Mouse (Mus musculus) heart, postnatal 0 days (tissue): ENCODE results near the gene Efl1. TPM values are rescaled to one million over a fixed set of nuclear protein-coding genes. Genes with fewer than 3 reads are reported as not detected.

Experiments used
- ATAC-seq: fragments of 200-750 bp; cut with Nextera tagmentation; 2 replicates; pipeline ENCODE4 v1.8.0; 2017; ENCODE audit warnings: low read depth, moderate number of reproducible peaks, moderate library complexity; ENCODE audit not compliant: insufficient read depth
- DNase-seq: peaks from one replicate; pipeline ENCODE4 v3.0.0-alpha.2; 2016; ENCODE audit warnings: low spot score
- H3K27ac ChIP-seq: fragments of 300-500 bp; sonication (generic); 2 replicates; pipeline ENCODE4 v1.5.1; 2014; ENCODE audit warnings: low read depth, mild to moderate bottlenecking
- H3K27me3 ChIP-seq: fragments of 300-500 bp; sonication (generic); 2 replicates; pipeline ENCODE4 v1.6.1; 2014; ENCODE audit warnings: low read length, mixed read lengths; ENCODE audit not compliant: control insufficient read depth, insufficient read depth
- H3K36me3 ChIP-seq: fragments of 300-500 bp; sonication (generic); replicated peaks from 2 replicates; pipeline ENCODE4 v1.6.1; 2014; ENCODE audit warnings: low read length, mixed read lengths; ENCODE audit not compliant: control insufficient read depth, insufficient read depth
- H3K4me1 ChIP-seq: fragments of 300-500 bp; sonication (generic); 2 replicates; pipeline ENCODE4 v1.6.1; 2014; ENCODE audit warnings: antibody characterized with exemption; ENCODE audit not compliant: control insufficient read depth, insufficient read depth
- H3K4me2 ChIP-seq: fragments of 300-500 bp; sonication (generic); 2 replicates; pipeline ENCODE4 v1.6.1; 2014; ENCODE audit warnings: low read depth, mild to moderate bottlenecking, low read length, moderate library complexity
- H3K4me3 ChIP-seq: fragments of 300-500 bp; sonication (generic); 2 replicates; pipeline ENCODE4 v1.5.1; 2014; ENCODE audit warnings: low read depth, low read length
- H3K9ac ChIP-seq: fragments of 300-500 bp; sonication (generic); replicated peaks from 2 replicates; pipeline ENCODE4 v1.6.1; 2014; ENCODE audit warnings: low read depth, low read length, mixed read lengths
- H3K9me3 ChIP-seq: fragments of 300-500 bp; sonication (generic); replicated peaks from 2 replicates; pipeline ENCODE4 v1.6.1; 2016; ENCODE audit warnings: low read length; ENCODE audit not compliant: control insufficient read depth
- CTCF ChIP-seq: IDR thresholded peaks from 2 replicates; pipeline ENCODE4 v1.5.1; 2016; ENCODE audit warnings: antibody characterized with exemption, control low read depth, low read depth
- EP300 ChIP-seq: IDR thresholded peaks from 2 replicates; pipeline ENCODE4 v1.6.1; 2016; ENCODE audit warnings: antibody characterized with exemption, low read depth
- WGBS: fragments of 180-500 bp; shearing (Covaris S2); extraction: QIAGEN DNeasy Blood & Tissue Kit; methylation state at CpG from one replicate; pipeline ENCODE4 v1.1.7; 2014; 5-methylcytosine and 5-hydroxymethylcytosine counted together
- polyA plus RNA-seq: library from polyadenylated mRNA; unstranded; fragments of >200 nt; fragmentation: Nextera tagmentation; extraction: Ambion mirVana; gene quantifications from 2 replicates; pipeline ENCODE4 v1.2.1, GENCODE M21; 2015
- total RNA-seq: library from RNA; depleted of rRNA; stranded (reverse); fragments of >200 nt; gene quantifications from 2 replicates; pipeline ENCODE4 v1.2.3, GENCODE M21; 2014; ENCODE audit warnings: low replicate concordance

The Efl1 gene
- total and polyA plus RNA-seq, 2 experiments from 2014 or later, result 12.2 to 18.2 TPM

- Histone ChIP-seq H3K27ac (no peak overlapping the region), H3K4me3 (no peak overlapping the region), H3K9me3 (no peaks in the 10 kb centered on the region), H3K4me2 (no peak overlapping the region), H3K36me3 (no peaks in the 10 kb centered on the region), H3K4me1 (peaks cover 20% of the 10 kb centered on the region), H3K9ac (no peak overlapping the region), H3K27me3 (no peaks in the 10 kb centered on the region)
- peak; percentile 36; the same call in 1 of the 2 replicates for ATAC-seq
- WGBS, result 43% methylated on average over 5 of the region's 5 CpGs
- DNase-seq, result no peak
- TF ChIP-seq CTCF (no peak), EP300 (no peak)
Measured at GRCm38 (mm10) chr7:82719740-82720139, 71.3 kb downstream of the Efl1 start.

DNA sequence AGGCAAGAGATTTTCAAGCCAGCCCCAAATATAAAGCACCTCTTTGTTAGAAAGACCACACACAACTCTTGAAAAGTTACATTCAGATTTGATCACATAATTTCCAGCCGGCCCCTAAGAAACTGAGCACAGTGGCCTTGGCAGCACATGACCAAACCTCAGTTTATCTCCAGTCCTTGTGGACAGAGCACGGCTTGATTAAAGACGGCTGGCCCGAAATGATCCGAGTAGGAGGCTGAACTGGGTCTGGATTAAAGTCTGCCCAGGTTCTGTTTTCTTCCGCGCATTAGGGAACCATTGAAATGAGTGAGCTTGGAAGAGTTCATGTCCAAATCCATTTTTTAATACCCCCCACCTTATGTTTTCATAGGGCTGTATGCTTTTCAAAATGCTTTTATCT is 72.1 kb downstream of the Efl1 start:
- TF ChIP-seq EP300 (no peak), CTCF (no peak)
- ATAC-seq, result no peak
- peaks cover 20% of the 10 kb centered on the region for H3K4me1 ChIP-seq
- 46% methylated on average over 7 of the region's 7 CpGs for WGBS
- H3K9ac ChIP-seq, result no peak overlapping the region
- H3K36me3 ChIP-seq, result no peaks in the 10 kb centered on the region
- no peak for DNase-seq
- H3K27ac ChIP-seq, result no peak overlapping the region
- no peak overlapping the region for H3K4me3 ChIP-seq
- H3K4me2 ChIP-seq, result no peak overlapping the region
- no peaks in the 10 kb centered on the region for H3K9me3 ChIP-seq
- no peaks in the 10 kb centered on the region for H3K27me3 ChIP-seq

DNA sequence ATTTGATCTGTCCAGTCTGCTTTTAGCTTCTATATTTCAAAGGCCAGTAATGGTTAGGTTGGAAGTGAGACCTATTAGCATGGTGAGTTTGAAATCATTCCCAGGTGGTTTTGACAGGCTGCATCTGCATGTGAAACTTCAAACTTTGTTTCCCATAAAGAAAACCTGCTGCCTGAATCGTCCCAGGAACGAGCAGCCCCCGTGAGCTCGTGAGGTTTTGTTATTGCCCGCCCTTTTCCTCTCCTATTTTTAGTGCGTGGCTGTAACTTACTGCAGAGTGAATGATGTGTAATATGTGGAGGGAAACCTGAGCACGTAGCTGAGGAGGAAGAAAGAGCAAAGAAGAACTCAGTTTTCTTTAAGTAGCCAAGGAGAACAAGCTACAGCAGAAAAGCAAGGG is 72.5 kb downstream of the Efl1 start:
- Histone ChIP-seq H3K27ac (no peak overlapping the region), H3K36me3 (no peaks in the 10 kb centered on the region), H3K4me2 (no peak overlapping the region), H3K27me3 (no peaks in the 10 kb centered on the region), H3K9ac (no peak overlapping the region), H3K4me1 (peaks cover 20% of the 10 kb centered on the region), H3K9me3 (no peaks in the 10 kb centered on the region), H3K4me3 (no peak overlapping the region)
- WGBS, result 5% methylated on average over 7 of the region's 7 CpGs
- no peak for DNase-seq
- TF ChIP-seq CTCF (no peak), EP300 (no peak)
- no peak for ATAC-seq

- DNase-seq (no peak), ATAC-seq (peak; percentile 18; the same call in 1 of the 2 replicates)
- no peaks in the 10 kb centered on the region for H3K36me3 ChIP-seq
- no peak overlapping the region for H3K4me3 ChIP-seq
- H3K27ac ChIP-seq, result 0 out of 2 replicates have a peak overlapping the region, but pooled peaks have one; percentile 44
- 43% methylated on average over 7 of the region's 7 CpGs for WGBS
- H3K9ac ChIP-seq, result no peak overlapping the region
- no peak overlapping the region for H3K4me2 ChIP-seq
- H3K27me3 ChIP-seq, result no peaks in the 10 kb centered on the region
- H3K9me3 ChIP-seq, result no peaks in the 10 kb centered on the region
- TF ChIP-seq CTCF, result no peak
- TF ChIP-seq EP300, result no peak
- peaks cover 20% of the 10 kb centered on the region for H3K4me1 ChIP-seq
Measured at GRCm38 (mm10) chr7:82722486-82723123, 74.2 kb downstream of the Efl1 start.

- ATAC-seq (no peak), DNase-seq (no peak)
- Histone ChIP-seq H3K27ac (no peak overlapping the region), H3K36me3 (no peaks in the 10 kb centered on the region), H3K9me3 (no peaks in the 10 kb centered on the region), H3K9ac (no peak overlapping the region), H3K4me3 (no peak overlapping the region), H3K4me1 (peaks cover 20% of the 10 kb centered on the region), H3K27me3 (no peaks in the 10 kb centered on the region), H3K4me2 (no peak overlapping the region)
- WGBS, result 83% methylated on average over 7 of the region's 7 CpGs
- TF ChIP-seq CTCF (no peak), EP300 (no peak)
Measured at GRCm38 (mm10) chr7:82723151-82723871, 74.9 kb downstream of the Efl1 start.

- H3K27ac ChIP-seq, result no peak overlapping the region
- no peaks in the 10 kb centered on the region for H3K36me3 ChIP-seq
- ATAC-seq (no peak), DNase-seq (no peak)
- WGBS, result 69% methylated on average over 3 of the region's 3 CpGs
- H3K9ac ChIP-seq, result no peak overlapping the region
- peaks cover 20% of the 10 kb centered on the region for H3K4me1 ChIP-seq
- no peak overlapping the region for H3K4me3 ChIP-seq
- H3K9me3 ChIP-seq, result no peaks in the 10 kb centered on the region
- no peaks in the 10 kb centered on the region for H3K27me3 ChIP-seq
- TF ChIP-seq CTCF, result no peak
- no peak for TF ChIP-seq EP300
- H3K4me2 ChIP-seq, result no peak overlapping the region
Measured at GRCm38 (mm10) chr7:82724491-82724890, 76.1 kb downstream of the Efl1 start.
